Mouse (Mus musculus) gonadal fat pad, adult 2 months (tissue): ENCODE measurements around the gene B230307C23Rik. TPM values are rescaled to one million over a fixed set of nuclear protein-coding genes. Genes with fewer than 3 reads are reported as not detected.
"Not testable (repeated sequence)": the region's sequence is repeated elsewhere in the genome, so short reads cannot be mapped to it uniquely, and the experiment has no call there.

Experiments
- DNase-seq: peaks from one replicate; pipeline ENCODE4 v3.0.0-alpha.2; 2012; ENCODE audit warnings: low read depth
- polyA plus RNA-seq: library from polyadenylated mRNA; depleted of rRNA; stranded (reverse); fragments of >200 nt; gene quantifications from 2 replicates; pipeline ENCODE4 v1.2.3, GENCODE M21; 2012; rRNA removed

Gene B230307C23Rik
- 5.4 and 5.8 TPM in 2 replicates for polyA plus RNA-seq

DNA sequence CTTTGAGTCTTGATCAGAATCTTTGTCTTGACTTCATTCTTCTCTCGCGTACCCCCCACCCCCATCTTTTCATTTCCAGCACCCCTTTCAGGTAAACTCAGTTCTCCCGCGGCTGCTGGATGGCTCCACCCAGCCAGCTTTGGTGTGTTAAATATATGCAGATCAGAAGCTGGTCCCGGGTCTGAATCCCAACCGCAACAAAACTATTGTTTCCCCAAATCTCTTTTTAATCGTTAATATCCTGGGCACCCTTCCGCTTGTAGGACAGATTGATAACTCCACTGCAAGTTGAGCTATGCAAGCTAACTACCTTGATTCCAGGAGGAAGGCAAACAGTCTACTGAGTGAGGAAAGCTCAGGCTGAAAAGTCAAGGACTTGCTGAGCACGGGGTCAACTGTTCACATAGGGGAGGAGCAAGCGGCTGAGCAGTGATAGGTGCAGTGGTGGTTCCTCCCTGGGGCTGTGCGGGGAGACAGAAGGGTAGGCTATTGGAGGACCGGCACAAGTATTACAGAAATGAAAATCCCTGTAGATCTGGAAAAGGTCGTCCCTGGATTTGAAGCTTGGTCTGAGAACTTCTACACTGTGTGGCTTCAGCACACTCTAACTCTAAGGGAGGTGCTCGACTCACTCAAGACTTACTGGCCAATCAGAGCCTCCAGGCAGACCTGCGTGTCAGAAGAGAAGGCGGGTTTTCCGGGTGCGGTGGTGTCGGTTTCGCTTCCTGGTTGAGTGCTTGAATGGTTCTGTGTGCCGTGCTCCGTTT, at the start of gene B230307C23Rik:
Gene B230307C23Rik (plus strand): TSS at position 700 of the 767 bp plus-strand sequence.
- peak; percentile 76 for DNase-seq

DNA sequence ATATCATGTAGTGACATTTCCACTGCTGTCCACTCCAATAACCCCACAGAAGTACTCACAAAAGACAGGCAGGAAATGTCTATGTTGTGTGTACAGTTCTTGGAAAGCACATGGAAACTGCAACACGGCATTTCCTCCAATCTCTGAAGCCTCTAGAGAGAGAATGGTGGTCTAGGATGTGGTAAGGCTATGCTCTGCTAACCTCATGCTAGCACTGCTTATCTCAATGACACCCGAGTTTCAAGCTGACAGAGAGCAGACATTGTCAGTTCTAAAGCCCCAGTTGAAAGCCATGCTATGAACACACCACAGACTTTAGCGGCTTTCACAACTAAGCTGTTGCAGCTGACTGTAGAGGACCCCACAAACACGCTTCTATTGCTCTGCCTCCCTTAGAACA, 48.3 kb upstream of the B230307C23Rik start:
- DNase-seq = no peak

DNA sequence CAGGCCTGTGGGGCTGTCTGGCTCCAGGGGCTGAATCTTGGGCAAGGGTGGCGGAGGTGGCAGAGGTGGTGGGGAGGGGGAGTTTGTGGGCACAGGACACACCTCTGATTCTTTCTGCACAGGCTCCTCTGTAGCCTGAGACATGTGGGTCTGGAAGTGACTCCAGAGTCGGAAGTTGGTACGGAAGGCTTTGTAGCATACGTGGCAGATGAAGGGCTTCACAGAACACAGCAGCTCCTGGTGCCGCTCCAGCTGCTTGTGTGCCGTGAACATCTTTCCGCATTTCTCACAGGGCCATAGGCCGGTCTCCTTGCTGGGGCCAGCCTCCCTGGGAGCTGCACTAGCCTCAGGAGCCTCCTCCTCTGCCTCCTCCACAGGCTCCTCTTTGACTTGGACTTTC, 47.1 kb upstream of the B230307C23Rik start:
- DNase-seq = no peak

DNA sequence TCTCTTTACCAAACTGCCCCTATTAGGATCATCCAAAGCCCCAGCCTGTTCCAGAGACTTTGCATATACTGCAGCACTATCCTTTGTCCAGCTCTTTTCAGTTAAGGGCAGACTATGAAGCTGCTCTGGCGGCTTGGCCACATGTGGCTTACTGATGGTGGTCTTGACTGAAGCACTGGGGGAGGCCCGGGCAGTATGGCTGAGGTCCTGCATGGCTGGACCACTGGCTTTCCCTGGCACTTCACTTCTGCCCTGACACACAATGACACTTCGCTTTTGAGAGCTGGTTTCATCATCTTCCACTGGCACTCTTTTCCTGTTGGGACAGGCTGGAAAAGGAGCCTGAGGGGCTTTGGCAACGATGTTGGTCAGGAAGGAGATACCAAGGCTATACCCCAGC, 44.7 kb upstream of the B230307C23Rik start:
- no peak for DNase-seq

DNA sequence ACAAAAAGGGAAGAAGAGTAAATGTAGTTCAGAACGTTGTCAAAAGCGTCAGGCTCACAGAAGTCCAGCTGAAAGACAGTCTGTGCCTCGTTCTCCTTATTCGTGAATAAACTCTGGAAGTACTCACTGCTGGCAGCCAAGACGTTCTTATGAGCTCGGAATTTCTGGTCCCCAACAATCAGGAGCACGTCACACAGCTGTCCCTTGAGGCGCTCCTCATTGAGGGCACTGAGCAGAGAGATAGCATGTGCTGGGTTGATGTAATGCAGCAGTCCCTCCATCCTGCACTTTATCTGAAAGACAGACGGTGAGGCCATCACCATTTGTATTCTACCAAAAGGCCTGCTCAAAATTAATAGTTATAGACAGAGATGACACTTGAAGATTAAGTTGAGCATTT, 44.3 kb upstream of the B230307C23Rik start:
- no peak for DNase-seq

DNA sequence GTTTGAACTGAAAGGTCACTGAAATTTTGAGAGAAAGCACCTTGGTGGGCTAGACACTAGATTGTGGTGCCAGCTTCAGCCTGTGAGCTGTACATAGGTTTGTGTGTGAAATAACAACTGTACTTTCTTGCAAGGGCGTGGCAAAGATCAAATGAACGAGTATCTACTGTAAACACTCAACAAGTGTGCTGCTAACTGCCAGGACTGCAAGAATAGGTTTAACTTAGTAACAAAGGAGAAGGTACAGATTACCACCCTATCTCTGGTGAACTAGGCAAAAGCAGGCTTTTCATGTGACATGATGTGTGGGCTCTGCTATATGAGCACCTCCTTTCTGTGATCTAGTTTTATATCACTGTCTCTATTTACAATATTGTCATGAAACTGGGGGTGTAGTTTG, 43.8 kb upstream of the B230307C23Rik start:
- no peak for DNase-seq

DNA sequence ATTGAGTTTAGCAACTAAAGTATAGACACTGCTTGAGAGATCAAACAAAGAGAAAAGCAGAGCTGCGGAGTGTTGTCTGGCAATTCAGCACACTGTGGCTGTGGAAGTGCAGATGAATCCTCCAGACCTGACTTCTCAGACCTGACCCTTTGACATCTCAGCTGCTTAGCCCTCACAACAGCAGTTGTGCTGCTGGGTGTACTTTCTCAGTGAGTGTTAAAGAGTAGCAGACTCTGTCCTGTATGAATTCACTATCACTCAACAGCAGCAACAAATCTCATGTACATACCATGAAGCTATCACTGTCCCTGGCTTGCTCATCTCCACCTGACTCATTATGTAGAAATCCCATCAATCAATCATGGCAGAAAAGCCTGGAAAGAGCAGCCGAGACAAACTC, 41.1 kb upstream of the B230307C23Rik start:
- DNase-seq = no peak

DNA sequence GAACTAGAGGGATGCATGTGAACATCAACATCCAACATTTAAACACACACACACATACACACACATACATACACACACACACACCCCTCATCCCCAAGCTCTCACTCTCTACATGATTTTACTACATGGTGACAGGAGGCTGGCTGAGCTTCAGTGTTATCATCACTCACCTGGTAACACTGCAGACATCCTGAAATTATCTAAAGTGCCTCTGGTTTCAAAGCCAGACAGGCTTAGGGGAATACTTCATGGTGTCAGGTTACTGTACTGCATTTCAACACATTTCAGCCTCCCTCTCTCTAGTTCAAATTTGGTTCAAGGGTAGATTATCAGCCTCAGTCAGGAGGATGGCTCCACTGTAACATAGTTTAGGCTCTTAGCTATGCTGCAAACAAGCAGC, 39.5 kb upstream of the B230307C23Rik start:
- DNase-seq = no peak

DNA sequence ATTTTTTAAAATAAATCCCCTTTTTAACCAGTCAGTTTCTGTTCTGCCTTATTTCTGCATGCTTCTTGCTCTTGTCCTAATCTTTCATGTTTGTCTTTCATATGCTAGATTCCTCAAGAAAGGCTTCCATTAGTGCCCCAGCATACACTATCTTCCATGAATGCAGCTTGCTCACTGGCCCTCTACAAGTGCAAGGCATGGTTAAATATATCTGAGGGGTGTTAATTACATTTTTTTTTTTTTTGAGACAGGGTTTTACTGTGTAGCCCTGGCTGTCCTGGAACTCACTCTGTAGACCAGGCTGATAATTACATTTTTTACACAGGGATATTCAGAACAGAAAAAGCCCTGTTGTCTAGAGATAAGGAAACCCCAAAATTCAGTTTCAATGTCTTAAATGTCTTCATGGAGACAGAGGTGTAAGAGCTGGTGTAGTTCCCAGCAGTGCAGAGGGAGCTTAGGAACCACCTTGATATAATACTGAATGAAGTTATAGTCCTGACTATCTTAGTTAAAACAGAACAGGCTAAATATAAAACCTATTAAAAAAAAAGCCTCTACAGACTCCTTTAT, 38.6 kb upstream of the B230307C23Rik start:
- no peak for DNase-seq

DNA sequence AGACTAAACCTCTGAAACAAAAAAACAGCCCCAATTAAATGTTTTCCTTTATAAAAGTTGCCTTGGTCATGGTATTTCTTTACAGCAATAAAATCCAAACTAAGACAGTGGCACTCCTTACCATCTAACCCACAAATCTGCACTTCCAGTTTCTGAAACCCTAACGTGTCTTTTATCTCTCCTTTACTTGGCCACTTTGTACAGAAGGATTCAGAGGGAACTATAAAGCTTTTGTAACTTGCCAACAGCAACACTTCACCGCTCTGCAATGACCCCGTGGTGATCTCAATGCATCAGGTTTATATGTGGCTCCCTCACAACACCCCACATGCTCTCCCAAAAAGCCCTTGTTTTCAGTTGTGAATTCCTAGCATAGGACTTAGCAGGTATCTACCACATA, 36.8 kb upstream of the B230307C23Rik start:
- DNase-seq = no peak

DNA sequence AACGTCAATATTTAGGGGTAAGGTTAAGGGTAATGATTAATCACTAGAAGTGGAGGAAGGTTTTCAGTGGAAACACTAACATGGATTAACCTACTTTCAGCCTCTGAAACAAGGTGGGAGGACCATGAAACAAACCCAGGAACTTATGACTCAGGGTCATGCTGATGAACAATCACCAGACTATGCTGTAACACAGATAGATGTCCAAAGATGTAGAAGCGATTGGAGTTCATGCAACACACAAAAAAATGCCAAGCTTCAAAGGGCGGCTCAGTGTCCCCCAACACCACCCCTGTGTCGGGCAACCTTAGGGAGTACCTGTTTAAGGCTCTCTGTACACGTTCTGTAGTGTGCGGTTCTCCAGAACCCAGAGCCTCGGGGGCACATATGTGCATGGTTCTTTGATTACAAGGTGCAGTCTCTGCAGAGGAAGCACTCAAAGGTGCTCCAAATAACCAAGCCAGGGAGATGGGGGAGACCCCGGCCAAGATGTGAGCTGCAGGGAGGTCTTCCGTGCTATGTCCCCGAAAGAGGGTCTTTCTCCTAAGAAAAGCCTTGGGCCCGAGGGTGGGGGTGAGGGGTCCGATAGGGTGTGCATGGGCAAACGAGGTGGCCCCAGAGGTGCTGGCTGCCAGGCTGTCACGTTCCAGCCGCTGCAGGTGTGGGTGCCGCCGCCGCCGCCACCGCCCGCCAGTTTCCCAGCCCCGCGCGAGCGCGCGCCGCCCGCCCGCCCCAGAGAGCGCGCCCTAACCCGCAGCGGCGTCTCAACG, 35.5 kb upstream of the B230307C23Rik start:
- no peak for DNase-seq

DNA sequence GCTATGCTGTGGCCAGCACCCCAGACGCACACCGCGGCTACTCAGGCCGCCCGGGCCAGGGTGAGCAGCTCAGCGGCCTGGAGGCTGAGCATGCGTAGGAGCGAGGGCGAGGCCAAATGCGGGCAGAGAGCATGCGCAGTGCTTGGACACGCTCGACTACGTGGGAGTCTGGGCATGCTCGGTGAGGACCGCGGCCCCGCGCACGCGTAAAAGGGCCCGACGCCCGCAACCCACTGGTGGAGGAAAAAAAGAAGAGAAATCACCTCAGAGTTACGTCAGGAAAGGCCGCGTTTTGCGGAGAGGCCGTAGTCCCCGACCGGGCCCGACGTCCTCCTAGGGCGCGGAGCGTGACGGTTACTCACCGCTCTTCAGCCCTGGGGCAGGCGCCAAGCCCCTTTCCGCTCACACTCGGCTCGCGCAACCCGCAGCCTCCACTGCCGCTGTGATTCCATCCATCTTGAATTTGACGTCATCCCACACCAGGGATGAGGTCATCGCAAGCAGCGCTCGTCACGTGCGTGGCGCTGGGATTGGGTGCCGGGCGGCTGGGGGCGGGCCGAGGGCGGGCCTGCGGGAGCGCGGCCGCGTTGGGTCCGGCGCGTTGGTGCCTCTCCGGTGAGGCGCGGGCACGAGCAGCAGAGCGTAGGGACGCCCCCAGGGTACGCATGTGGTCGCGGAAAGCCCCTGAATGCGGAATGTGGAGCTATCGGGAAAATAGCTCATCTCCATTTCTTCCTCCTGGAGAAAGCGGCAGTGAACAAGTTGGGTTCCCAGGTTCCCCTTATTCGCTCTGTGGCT, 34.8 kb upstream of the B230307C23Rik start, which contains the start of the genes C2cd2 and Zbtb21:
Gene C2cd2 (minus strand): TSS at position 448 of the 798 bp plus-strand sequence.
Gene Zbtb21 (minus strand): TSS at position 472 of the 798 bp plus-strand sequence.
- DNase-seq = no peak

DNA sequence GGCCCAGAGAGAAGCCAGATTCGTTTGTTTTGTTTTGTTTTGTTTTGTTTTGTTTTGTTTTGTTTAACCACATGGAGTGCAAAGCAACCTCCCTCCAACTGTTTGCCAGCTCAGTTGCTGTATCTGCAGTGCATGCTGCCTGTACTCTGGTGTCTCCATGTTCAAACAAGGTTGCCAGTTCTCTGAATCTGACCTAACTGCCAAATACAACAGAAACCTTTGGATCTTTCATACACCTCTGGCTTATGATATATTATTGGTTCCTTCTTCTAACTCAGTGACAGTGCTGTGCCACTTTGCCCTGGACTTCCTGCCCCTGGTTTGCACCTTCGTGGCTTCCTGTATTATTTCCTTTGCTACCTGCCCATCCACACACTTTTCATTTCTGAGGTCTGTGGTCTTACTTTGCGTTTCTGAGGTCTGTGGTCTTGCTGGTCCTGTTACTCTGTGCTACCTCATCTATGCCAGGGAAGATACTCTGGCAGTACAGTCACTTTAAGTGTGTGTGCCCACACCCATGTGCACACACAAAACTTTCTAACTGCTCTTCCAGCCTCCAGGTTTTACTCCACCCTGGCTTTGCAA, 33.1 kb upstream of the B230307C23Rik start:
- DNase-seq = no peak

DNA sequence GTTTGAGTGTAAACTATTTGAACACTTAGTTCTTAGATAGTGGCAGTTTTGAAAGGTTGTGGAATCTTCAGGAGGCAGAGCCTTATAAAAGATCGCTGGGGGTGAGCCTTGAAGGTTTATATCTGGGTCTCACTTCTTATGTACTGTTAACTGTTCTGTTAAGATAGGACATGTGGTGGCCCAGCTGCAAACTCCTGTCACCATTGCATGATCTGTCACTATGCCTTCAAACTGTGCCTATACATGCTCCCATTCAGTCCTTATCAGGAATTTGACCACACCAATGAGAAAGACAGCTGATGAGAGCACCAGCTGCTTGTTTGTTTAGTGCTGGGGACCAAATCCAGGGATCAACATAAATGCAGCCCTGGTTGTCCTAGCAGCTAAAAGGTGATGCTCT, 19.8 kb upstream of the B230307C23Rik start:
- DNase-seq = no peak

DNA sequence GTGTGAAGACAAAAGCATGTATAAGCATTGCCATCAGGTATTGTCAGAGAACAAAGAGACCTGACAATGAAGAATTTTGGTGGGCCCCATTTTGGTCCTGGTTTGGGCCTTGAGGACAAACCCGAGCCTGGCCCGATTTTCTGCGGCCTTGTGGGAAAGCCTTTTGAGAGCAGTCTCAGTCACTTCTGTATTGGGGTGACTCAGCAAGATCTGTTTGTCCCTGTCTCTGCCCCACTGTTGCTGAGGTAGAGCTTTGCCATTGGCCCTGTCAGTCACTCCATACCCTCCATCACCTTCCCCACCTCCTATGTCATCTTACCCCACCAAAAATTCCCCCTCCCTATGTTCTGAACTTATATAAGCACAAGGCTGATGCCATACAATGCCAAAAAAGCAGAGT, 19.4 kb upstream of the B230307C23Rik start:
- DNase-seq = no peak

DNA sequence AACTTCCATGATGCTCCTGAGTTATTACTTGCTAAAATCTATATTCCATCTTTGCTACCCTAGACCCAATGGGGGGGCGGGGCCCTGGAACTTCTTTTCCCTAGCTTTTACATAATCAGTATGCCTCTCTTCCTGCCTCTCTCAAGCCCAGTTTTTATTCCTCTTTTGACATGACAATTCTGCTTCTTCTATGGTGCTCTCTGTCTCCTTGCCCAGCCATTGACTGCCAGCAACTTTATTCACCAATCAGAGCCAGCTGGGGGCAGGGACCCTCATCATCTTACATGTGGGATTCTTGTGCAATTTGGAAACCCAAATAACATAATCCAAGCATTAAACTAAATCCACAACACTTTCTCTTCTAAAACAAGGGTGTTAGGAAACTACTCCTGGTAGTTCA, 15.8 kb upstream of the B230307C23Rik start:
- no peak for DNase-seq

DNA sequence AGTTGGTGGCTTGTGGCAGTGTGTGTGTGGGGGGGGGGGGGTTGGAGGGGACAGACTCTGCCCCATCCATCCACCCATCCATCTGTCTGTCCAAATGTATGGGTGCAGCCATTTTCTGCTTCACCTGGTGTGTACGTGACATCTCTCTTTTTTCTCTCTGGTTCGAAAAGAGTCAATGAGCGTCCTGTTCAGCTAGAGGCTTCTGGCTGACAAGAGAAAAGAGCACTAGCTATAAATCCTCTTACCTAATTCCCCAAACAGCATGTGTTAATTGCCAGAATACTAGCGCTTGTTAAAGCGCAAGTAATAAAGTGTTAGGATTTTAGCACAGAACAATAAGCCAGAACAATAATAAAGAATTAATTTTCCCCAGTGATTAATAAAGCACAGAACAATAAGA, 12.5 kb upstream of the B230307C23Rik start:
- DNase-seq = no peak

DNA sequence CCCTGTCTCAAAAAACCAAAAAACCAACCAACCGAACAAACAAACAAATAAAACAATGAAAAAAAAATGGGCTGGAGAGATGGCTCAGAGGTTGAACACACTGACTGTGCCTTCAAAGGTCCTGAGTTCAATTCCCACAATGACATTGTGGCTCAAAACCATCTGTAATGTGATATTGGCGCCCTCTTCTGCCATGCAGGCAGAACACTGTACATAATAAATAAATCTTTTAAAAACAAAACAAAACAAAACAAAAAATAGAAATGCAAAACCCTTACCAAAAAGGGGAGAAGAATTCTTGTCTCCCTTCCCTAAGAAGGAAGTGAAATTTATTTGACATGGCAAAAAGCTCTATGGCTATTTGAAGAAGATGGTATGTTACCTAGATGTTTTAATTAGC, 5.6 kb upstream of the B230307C23Rik start:
- no peak for DNase-seq

DNA sequence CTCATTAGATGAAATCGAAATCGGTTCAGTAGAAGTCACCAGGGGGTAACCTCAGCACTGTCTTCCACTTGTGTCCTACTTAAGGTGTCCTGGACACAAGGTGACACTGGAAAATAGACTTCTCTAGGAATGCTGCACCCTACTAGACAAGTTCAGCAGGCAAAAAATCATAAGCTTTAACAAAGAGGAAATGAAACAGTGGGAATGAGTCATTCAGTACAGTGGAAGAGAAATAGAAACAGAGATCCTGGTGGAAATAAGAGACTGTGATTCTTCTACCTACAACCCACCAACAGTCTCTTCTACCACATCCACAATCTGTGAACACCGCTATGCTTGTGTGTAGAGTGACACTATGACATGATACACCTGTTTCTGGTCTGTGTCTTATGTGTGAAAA, 4.6 kb upstream of the B230307C23Rik start:
- not testable (repeated sequence) for DNase-seq

DNA sequence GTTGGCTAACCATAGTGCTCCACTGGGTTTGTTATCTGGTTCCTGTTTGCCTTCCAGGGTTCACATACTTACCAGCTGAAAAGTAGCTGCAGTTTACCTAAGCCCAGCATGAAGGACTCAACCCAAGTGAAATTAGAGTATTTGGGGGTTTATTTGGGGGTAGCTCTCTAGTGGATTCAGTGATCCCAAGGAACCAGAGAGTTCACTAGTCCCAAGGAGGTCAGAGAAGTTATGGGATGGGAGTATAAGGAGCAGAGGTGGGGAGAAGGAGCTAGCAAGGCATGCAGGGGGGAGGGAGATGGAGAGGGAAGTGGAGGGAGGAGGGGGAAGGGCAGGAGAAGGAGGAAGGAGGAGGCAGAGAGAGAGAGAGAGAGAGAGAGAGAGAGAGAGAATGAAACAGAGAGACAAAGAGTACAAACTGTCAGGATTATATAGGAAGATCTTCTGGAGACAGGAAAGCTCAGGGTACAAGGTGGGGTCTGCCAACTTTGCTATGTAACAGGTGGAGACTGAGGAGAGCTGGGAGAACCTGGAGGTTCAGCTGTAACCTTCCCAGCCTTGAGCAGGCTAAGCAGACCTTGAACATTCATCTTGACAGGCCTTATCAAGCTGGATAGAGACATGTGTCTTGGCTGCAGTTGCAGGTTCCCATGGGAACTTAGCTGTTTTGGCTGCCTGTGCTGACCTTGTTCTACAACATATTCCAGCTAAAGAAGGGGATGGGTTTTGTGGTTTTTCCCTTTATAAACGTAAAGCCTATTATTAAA, 1.1 kb upstream of the B230307C23Rik start:
- DNase-seq = no peak

DNA sequence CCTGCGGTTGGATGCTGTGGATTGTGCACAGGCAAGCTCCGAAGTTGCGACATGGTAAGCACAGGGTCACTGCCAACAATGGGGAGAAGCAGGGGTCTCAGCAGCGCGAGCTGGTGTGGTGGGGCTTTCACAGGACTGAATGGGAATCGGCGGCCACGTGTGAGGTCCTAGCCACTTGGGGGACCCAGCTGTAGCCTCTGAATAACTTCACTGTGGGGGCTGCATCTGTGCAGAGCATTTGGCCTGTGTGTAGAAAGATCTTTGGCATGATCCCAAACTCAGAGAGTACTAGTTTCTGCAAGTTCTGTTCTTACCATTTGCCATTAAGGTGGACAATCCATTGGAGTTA, 242 bp downstream of the B230307C23Rik start:
- DNase-seq = not testable (repeated sequence)
